Mouse (Mus musculus) spleen, adult 2 months (tissue): Measurements from ENCODE around the gene Zfp292. TPM values are rescaled to one million over a fixed set of nuclear protein-coding genes. Genes with fewer than 3 reads are reported as not detected.

Experiments
- DNase-seq, 2 experiments: peaks; one replicate each; pipeline versions ENCODE4 v3.0.0 to v3.0.0-alpha.2; 2012 to 2021; ENCODE audit warnings: low spot score in 2 of 2, low read depth in 1 of 2
- H3K27ac ChIP-seq: fragments of 200-500 bp; 2 replicates; pipeline ENCODE4 v1.5.1; 2012; ENCODE audit warnings: low read length, inconsistent platforms; ENCODE audit not compliant: insufficient read depth
- H3K27me3 ChIP-seq: fragments of 200-500 bp; 2 replicates; pipeline ENCODE4 v1.6.1; 2012; ENCODE audit warnings: mild to moderate bottlenecking, moderate library complexity, low read length, inconsistent platforms; ENCODE audit not compliant: control insufficient read depth, insufficient read depth
- H3K36me3 ChIP-seq: fragments of 200-500 bp; 2 replicates; pipeline ENCODE4 v1.6.1; 2012; ENCODE audit warnings: mild to moderate bottlenecking, low read length, inconsistent platforms; ENCODE audit not compliant: control insufficient read depth, insufficient read depth
- H3K4me1 ChIP-seq: fragments of 200-500 bp; 2 replicates; pipeline ENCODE4 v1.6.1; 2011; ENCODE audit warnings: inconsistent platforms; ENCODE audit not compliant: control insufficient read depth, insufficient read depth, insufficient read length
- H3K4me3 ChIP-seq: fragments of 200-500 bp; 2 replicates; pipeline ENCODE4 v1.5.1; 2011; ENCODE audit warnings: mild to moderate bottlenecking, inconsistent platforms; ENCODE audit not compliant: insufficient read depth, insufficient read length; ENCODE audit errors: extremely low read depth
- CTCF ChIP-seq: fragments of 200-500 bp; IDR thresholded peaks from 2 replicates; pipeline ENCODE4 v1.5.1; 2011; ENCODE audit warnings: mild to moderate bottlenecking, inconsistent platforms; ENCODE audit not compliant: insufficient read depth, insufficient read length, insufficient replicate concordance; ENCODE audit errors: extremely low read depth
- POLR2A ChIP-seq: fragments of 200-500 bp; IDR thresholded peaks from 2 replicates; pipeline ENCODE4 v1.6.1; 2011; ENCODE audit warnings: low read depth, low read length, inconsistent platforms
- WGBS: fragments of 180-500 bp; shearing (Covaris S2); methylation state at CpG from one replicate; pipeline ENCODE4 v1.1.7; 2018; 5-methylcytosine and 5-hydroxymethylcytosine counted together
- polyA plus RNA-seq: library from polyadenylated mRNA; depleted of rRNA; stranded (reverse); fragments of >200 nt; gene quantifications from 2 replicates; pipeline ENCODE4 v1.2.3, GENCODE M21; 2012

Gene Zfp292
- polyA plus RNA-seq, 1 experiment = 2.0 TPM

GRCm38 (mm10) chr4:34872896-34873495 lies 9.8 kb downstream of the Zfp292 start:
- Histone ChIP-seq H3K4me3 (no peak overlapping the region), H3K4me1 (peaks cover 15% of the 10 kb centered on the region; the same call in 1 of the 2 replicates), H3K27me3 (no peaks in the 10 kb centered on the region), H3K27ac (no peak overlapping the region), H3K36me3 (no peaks in the 10 kb centered on the region)
- no peak for DNase-seq
- TF ChIP-seq POLR2A (no peak), CTCF (no peak)
- WGBS = 91% methylated on average over 4 of the region's 4 CpGs

DNA sequence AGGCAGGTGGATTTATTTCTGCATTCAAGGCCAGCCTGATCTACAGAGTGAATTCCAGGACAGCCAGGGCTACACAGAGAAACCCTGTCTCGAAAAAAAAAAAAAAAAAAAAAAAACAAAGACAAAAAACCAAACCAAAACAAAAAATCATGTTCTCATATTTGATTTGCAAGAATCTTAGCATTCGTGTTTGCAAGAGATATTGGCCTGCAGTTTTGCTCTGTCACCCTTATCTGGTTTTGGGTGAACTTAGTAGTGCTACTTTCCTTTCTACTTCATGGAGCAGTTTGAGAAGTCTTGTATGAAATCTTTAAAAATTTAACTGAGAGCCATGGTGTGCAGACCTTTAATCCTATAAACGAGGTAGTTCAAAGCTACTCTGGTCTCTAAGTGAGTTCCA lies 12.9 kb downstream of the Zfp292 start:
- 71% methylated on average over 3 of the region's 3 CpGs for WGBS
- Histone ChIP-seq H3K4me3 (no peak overlapping the region), H3K27ac (no peak overlapping the region), H3K36me3 (no peaks in the 10 kb centered on the region), H3K27me3 (no peaks in the 10 kb centered on the region), H3K4me1 (peaks cover 15% of the 10 kb centered on the region; the same call in 1 of the 2 replicates)
- TF ChIP-seq CTCF = no peak
- no peak for TF ChIP-seq POLR2A
- no peak for DNase-seq

GRCm38 (mm10) chr4:34861438-34861837 lies 21.3 kb downstream of the Zfp292 start:
- TF ChIP-seq POLR2A = no peak
- TF ChIP-seq CTCF = no peak
- DNase-seq = no peak
- Histone ChIP-seq H3K4me1 (peaks cover 8% of the 10 kb centered on the region; the same call in 1 of the 2 replicates), H3K36me3 (no peaks in the 10 kb centered on the region), H3K27me3 (no peaks in the 10 kb centered on the region), H3K27ac (no peak overlapping the region), H3K4me3 (no peak overlapping the region)
- 80% methylated on average over 3 of the region's 3 CpGs for WGBS

DNA sequence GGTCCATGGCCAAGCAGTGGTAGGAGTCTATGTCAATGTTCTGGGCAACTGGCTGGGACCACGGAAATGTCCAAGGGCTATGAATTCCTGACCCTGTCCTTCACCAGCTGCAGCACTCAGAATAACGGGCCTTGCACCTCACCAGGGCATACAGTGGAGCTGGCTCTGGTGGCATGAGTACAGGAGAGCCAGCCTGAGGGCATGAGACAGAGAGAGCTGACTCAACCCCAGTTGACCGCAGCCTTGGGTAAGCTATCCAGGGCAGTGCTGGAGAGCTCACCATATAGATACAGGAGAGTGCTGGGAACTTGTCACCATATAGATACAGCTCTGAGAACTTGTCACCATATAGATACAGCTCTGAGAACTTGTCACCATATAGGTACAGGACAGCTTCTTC lies 23.3 kb downstream of the Zfp292 start:
- H3K27me3 ChIP-seq = no peaks in the 10 kb centered on the region
- DNase-seq = no peak
- 95% methylated on average over 3 of the region's 3 CpGs for WGBS
- TF ChIP-seq CTCF = no peak
- TF ChIP-seq POLR2A = no peak
- H3K27ac ChIP-seq = no peak overlapping the region
- peaks cover 8% of the 10 kb centered on the region; the same call in 1 of the 2 replicates for H3K4me1 ChIP-seq
- no peaks in the 10 kb centered on the region for H3K36me3 ChIP-seq
- H3K4me3 ChIP-seq = no peak overlapping the region

- TF ChIP-seq POLR2A = no peak
- Histone ChIP-seq H3K4me1 (peaks cover 8% of the 10 kb centered on the region; the same call in 1 of the 2 replicates), H3K27ac (no peak overlapping the region), H3K27me3 (no peaks in the 10 kb centered on the region), H3K36me3 (no peaks in the 10 kb centered on the region), H3K4me3 (no peak overlapping the region)
- no peak for DNase-seq
- 80% methylated on average over 3 of the region's 3 CpGs for WGBS
These were observed 23.9 kb downstream of the Zfp292 start for GRCm38 (mm10) chr4:34858903-34859302.

DNA sequence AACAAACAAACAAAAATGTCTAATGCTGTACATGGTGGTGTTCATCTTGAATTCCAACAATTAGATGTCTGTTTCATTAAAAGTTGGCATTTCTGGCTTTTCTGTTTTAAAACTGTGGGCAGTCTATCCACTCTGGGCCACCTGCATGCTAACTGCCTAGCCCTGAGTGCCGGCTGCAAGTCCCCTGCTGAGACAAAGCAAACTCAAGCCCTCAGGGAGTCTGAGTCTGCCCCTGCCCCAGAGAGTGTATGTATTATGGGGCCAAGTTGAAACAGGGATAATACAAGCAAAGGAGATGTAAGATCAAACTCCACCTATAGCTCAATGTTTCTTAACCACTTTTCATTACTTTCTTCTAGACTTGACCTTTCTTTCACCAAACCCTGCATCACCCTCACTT lies 26.8 kb downstream of the Zfp292 start:
- Histone ChIP-seq H3K4me1 (peaks cover 9% of the 10 kb centered on the region; the same call in 1 of the 2 replicates), H3K27ac (no peak overlapping the region), H3K4me3 (no peak overlapping the region), H3K36me3 (0 out of 2 replicates have a peak, but pooled peaks cover 2% of the 10 kb centered on the region), H3K27me3 (no peaks in the 10 kb centered on the region)
- WGBS = 89% methylated on average over 1 of the region's 1 CpGs
- no peak for DNase-seq
- TF ChIP-seq CTCF (no peak), POLR2A (no peak)

GRCm38 (mm10) chr4:34852051-34852450 lies 30.7 kb downstream of the Zfp292 start:
- DNase-seq = no peak
- TF ChIP-seq CTCF (no peak), POLR2A (no peak)
- Histone ChIP-seq H3K27me3 (no peaks in the 10 kb centered on the region), H3K4me3 (no peak overlapping the region), H3K36me3 (0 out of 2 replicates have a peak, but pooled peaks cover 2% of the 10 kb centered on the region), H3K4me1 (peaks cover 15% of the 10 kb centered on the region), H3K27ac (no peak overlapping the region)
- 91% methylated on average over 7 of the region's 7 CpGs for WGBS
